Mouse (Mus musculus) cerebellum, adult (tissue): Measurements from ENCODE around the gene Gm8232.
"Not testable (repeated sequence)": the region's sequence is repeated elsewhere in the genome, so short reads cannot be mapped to it uniquely, and the experiment has no call there.

Experiments used
- ATAC-seq: cut with Nextera tagmentation; 2 replicates; pipeline ENCODE4 v1.9.2; 2017; ENCODE audit warnings: mild to moderate bottlenecking, moderate library complexity, mixed read lengths; ENCODE audit not compliant: insufficient number of reproducible peaks, low FRiP score, low TSS enrichment

Gene Gm8232

DNA sequence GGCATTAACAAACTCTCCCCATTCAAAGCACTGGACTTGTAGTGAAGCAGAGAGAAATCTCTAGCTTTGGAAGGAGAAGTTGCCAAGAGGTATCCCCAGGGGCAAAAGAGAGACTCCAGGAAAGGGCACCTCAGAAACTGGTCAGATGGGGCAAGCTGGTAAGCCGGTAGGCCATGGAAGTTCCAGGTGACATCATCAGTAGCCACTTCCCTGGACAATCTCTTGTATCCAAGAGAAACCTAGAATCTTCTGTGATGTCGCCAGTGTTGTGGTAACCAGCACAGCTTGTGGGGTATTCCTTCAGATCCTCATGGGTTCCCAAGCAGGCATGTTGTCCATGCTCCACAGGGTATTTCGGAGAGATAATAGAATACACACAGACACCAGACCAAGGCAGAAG is at the start of gene Gm8232:
Gene Gm8232, plus strand, starts transcription at position 301 of the 400 bp plus-strand sequence.
- not testable (repeated sequence) for ATAC-seq

DNA sequence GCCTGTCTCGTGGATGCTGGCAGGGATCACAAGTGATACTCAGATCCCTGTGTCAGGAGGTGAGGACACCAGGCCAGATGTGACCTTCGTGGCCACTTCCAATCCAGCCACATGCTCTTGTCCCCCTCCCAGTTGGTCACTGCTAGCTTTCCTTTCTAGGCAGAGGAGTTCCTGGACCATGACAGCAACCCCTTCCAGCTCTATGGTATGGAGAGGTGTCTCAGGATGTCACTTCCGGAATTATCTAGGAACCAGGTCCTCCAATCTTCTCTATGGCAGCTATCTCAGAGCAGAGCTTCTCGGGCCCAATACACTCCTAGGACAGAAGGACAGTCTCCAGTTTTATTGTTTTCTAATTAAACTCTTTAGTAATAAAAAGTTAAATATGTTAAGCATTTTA is 49.2 kb upstream of the Gm8232 start:
- not testable (repeated sequence) for ATAC-seq

DNA sequence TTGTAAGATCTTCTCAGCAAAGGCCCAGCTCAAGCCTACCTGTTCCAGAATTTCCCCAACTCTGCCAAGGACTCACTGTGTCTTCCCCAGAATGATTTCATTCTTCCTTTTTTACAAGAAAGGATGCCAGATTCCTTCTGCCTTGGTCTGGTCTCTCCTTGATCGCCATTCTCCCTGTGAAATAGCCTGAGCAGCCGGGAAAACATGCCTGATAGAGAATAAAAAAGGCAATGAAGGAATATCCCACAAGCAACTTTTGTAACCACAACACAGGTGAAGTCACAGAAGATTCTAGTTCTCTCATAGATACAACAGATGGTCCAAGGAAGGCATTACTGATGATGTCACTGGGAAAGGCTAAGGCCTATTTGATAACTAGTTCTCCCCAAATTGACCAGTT is 22.8 kb upstream of the Gm8232 start, which contains the start of gene Gm3371:
Gene Gm3371, minus strand, starts transcription at position 101 of the 400 bp plus-strand sequence.
- ATAC-seq, result not testable (repeated sequence)
